Mouse (Mus musculus) mouse embryonic stem cell (cell line): Measurements from ENCODE around the gene Ror1.

Source experiments
- in situ Hi-C, 2 experiments: fragments of 300-500 bp; cut with MboI; formaldehyde crosslinking; loops; 1 replicate in 1 of 2; 3 replicates in 1 of 2; pipeline ENCODE4 v1.14.3; 2019 to 2020; ENCODE audit warnings: low sequenced_read_pairs in 2 of 2, low pct_unique_long_range_greater_than_20kb in 1 of 2, mixed read lengths in 1 of 2; ENCODE audit not compliant: unreplicated experiment in 1 of 2

Ror1 gene

GRCm38 (mm10) chr4:100141626-100142025, 46.0 kb downstream of the Ror1 start:
- in situ Hi-C loops: no loop called here

- in situ Hi-C loops: no loop called here
Measured at GRCm38 (mm10) chr4:100144744-100145143, 49.2 kb downstream of the Ror1 start.

GRCm38 (mm10) chr4:100150797-100151196, 55.2 kb downstream of the Ror1 start:
- in situ Hi-C loops: no loop called here

GRCm38 (mm10) chr4:100154560-100155130, 59.1 kb downstream of the Ror1 start:
- in situ Hi-C loops: no loop called here

GRCm38 (mm10) chr4:100155731-100156130, 60.1 kb downstream of the Ror1 start:
- in situ Hi-C loops: no loop called here

- in situ Hi-C loops: no loop called here
Measured at GRCm38 (mm10) chr4:100158401-100158800, 62.8 kb downstream of the Ror1 start.

GRCm38 (mm10) chr4:100160156-100160555, 64.6 kb downstream of the Ror1 start:
- in situ Hi-C loops: no loop called here

GRCm38 (mm10) chr4:100165790-100166189, 70.2 kb downstream of the Ror1 start:
- in situ Hi-C loops: no loop called here

GRCm38 (mm10) chr4:100166871-100167270, 71.3 kb downstream of the Ror1 start:
- in situ Hi-C loops: no loop called here

- in situ Hi-C loops: no loop called here
Measured at GRCm38 (mm10) chr4:100169683-100170082, 74.1 kb downstream of the Ror1 start.

GRCm38 (mm10) chr4:100170161-100170650, 74.6 kb downstream of the Ror1 start:
- in situ Hi-C loops: no loop called here

GRCm38 (mm10) chr4:100170743-100171142, 75.2 kb downstream of the Ror1 start:
- in situ Hi-C loops: no loop called here

- in situ Hi-C loops: no loop called here
Measured at GRCm38 (mm10) chr4:100171483-100171898, 75.9 kb downstream of the Ror1 start.

GRCm38 (mm10) chr4:100175594-100175993, 80.0 kb downstream of the Ror1 start:
- in situ Hi-C loops: no loop called here

GRCm38 (mm10) chr4:100178316-100178715, 82.7 kb downstream of the Ror1 start:
- in situ Hi-C loops: no loop called here

- in situ Hi-C loops: no loop called here
Measured at GRCm38 (mm10) chr4:100181676-100182075, 86.1 kb downstream of the Ror1 start.

GRCm38 (mm10) chr4:100186781-100187180, 91.2 kb downstream of the Ror1 start:
- in situ Hi-C loops: no loop called here

GRCm38 (mm10) chr4:100187563-100188200, 92.1 kb downstream of the Ror1 start:
- in situ Hi-C loops: no loop called here

- in situ Hi-C loops: no loop called here
Measured at GRCm38 (mm10) chr4:100188201-100188699, 92.7 kb downstream of the Ror1 start.

GRCm38 (mm10) chr4:100191483-100191882, 95.9 kb downstream of the Ror1 start:
- in situ Hi-C loops: no loop called here
